Mouse (Mus musculus) induced T-regulatory cell, adult 2 months (primary cell): ENCODE measurements around the gene Syn2.

Experiments used
- DNase-seq: peaks from one replicate; pipeline ENCODE4 v3.0.0-alpha.2; 2012; ENCODE audit warnings: low read depth

The Syn2 gene

GRCm38 (mm10) chr6:115292621-115293020, 157.9 kb downstream of the Syn2 start:
- no peak for DNase-seq

GRCm38 (mm10) chr6:115293877-115294276, 159.2 kb downstream of the Syn2 start:
- DNase-seq: no peak

- no peak for DNase-seq
These were observed 172.4 kb downstream of the Syn2 start for GRCm38 (mm10) chr6:115307134-115307533.

GRCm38 (mm10) chr6:115312780-115313179, 178.1 kb downstream of the Syn2 start:
- no peak for DNase-seq

- no peak for DNase-seq
These were observed 178.6 kb downstream of the Syn2 start for GRCm38 (mm10) chr6:115313235-115313738.

GRCm38 (mm10) chr6:115313910-115314309, 179.2 kb downstream of the Syn2 start:
- no peak for DNase-seq

GRCm38 (mm10) chr6:115315770-115316169, 181.1 kb downstream of the Syn2 start:
- peak; percentile 28 for DNase-seq

GRCm38 (mm10) chr6:115316811-115317221, 182.1 kb downstream of the Syn2 start:
- DNase-seq: no peak

- no peak for DNase-seq
These were observed 184.1 kb downstream of the Syn2 start for GRCm38 (mm10) chr6:115318811-115319210.

GRCm38 (mm10) chr6:115319686-115320085, 185.0 kb downstream of the Syn2 start:
- no peak for DNase-seq

GRCm38 (mm10) chr6:115320927-115321714, 186.4 kb downstream of the Syn2 start:
- DNase-seq: no peak

- no peak for DNase-seq
These were observed 187.2 kb downstream of the Syn2 start for GRCm38 (mm10) chr6:115321883-115322351.

- no peak for DNase-seq
These were observed 188.3 kb downstream of the Syn2 start for GRCm38 (mm10) chr6:115322956-115323355.

- no peak for DNase-seq
These were observed 196.3 kb downstream of the Syn2 start for GRCm38 (mm10) chr6:115330964-115331363.
